Mouse (Mus musculus) embryonic fibroblast, embryonic 13.5 days (primary cell): Measurements from ENCODE around the gene Nup35.

Experiments used
- CTCF ChIP-seq: IDR thresholded peaks from 2 replicates; pipeline ENCODE4 v1.5.1; 2011; ENCODE audit warnings: mild to moderate bottlenecking, control low read depth, low read length, moderate library complexity, borderline replicate concordance; ENCODE audit not compliant: insufficient read depth
- POLR2A ChIP-seq: IDR thresholded peaks from 2 replicates; pipeline ENCODE4 v1.6.1; 2011; ENCODE audit warnings: low read depth, mild to moderate bottlenecking, control low read depth, low read length, moderate library complexity

DNA sequence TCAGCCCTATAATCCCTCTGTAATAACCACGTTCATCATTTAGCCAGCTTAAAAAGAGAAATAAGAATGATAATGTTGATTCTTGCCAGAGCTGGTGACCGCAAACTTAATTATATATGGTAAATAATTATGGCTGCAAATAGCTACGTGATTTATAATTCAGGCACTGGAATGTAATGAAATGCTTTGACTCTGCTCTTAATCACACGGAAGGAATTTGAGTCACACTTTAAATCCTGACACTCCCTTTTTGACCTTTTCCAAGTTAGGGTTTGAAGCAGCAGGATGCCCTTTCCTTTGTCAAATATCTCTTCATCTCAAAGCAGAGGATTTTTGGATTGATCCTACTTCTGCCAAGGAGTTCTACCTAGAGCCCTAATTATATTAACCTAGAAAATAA lies 71.2 kb downstream of the Nup35 start:
- TF ChIP-seq CTCF (no peak), POLR2A (no peak)
